Mouse (Mus musculus): ENCODE data around the gene Gatd1. TPM values are rescaled to one million over a fixed set of nuclear protein-coding genes. Genes with fewer than 3 reads are reported as not detected.
"Not testable (repeated sequence)": the region's sequence is repeated elsewhere in the genome, so short reads cannot be mapped to it uniquely, and the experiment has no call there.

Gene Gatd1
- 52.1 and 53.8 TPM in 2 replicates for polyA plus RNA-seq (2015; fragmentation: Nextera tagmentation; extraction: Ambion mirVana)

DNA sequence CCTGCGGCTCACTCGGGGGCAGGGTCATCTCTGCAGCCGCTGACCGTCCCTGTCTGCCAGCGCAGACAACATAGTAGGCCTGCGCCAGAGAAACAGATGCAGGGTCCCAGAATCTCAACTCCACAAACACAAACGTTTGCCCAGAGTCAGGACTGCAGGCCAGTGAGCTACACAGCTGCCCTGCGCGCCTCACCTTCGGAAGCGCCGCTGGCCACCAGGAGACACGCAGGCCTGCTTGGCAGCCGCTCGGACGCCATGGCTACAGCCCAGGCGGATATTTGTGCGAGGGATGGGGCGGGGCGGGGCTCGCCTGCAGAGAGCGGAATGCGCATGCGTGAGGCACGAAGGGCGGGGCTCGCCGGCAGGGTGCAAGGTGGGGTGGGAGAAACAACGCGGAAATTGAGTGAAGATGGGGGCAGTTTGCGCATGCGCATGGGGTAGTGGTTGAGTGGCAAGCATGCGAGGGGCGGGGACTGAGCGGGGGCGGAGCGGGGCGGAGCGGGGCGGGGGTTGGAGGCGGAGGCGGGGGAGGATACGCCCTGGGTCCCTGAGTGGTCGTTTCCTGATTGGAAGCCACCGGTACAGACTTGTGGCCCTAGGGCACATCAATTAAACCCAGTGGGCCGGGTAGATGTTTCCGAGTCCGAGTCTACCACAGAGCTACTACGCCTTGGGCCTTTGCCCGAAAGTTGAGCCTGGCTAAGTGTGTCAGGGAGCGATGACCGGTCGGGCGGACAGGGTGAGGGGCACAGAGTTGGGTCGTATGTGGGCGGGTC is at the start of gene Gatd1:
Gatd1 (minus strand) TSS at position 328 of the 776 bp plus-strand sequence.
- DNase-seq (ENCODE audit: low spot score), result peak; percentile 99

DNA sequence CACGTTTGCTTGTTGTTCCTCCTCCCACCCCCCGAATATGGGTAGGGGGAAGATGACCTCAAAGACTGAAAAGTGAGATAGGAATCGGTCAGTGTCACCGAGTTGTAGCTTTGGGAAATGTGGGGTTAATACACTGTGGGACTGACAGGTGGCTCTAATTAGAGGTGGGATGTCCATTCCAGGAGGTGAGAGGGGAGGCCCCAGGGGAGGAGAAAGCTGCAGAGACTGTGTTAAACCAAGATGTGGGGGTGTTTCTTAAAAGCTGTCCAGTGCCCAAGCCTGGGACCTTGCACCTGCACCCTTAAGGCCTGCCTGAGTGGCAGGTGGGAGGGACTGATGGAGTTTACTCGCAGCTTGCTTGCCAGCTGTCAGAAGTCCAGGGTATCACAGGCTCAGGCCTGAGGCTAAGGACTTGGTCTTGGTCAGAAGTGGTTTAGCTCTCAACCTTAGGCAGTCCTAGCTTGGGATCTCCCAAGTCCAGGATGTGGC is 48.4 kb upstream of the Gatd1 start:
- DNase-seq (ENCODE audit: low spot score), result no peak

DNA sequence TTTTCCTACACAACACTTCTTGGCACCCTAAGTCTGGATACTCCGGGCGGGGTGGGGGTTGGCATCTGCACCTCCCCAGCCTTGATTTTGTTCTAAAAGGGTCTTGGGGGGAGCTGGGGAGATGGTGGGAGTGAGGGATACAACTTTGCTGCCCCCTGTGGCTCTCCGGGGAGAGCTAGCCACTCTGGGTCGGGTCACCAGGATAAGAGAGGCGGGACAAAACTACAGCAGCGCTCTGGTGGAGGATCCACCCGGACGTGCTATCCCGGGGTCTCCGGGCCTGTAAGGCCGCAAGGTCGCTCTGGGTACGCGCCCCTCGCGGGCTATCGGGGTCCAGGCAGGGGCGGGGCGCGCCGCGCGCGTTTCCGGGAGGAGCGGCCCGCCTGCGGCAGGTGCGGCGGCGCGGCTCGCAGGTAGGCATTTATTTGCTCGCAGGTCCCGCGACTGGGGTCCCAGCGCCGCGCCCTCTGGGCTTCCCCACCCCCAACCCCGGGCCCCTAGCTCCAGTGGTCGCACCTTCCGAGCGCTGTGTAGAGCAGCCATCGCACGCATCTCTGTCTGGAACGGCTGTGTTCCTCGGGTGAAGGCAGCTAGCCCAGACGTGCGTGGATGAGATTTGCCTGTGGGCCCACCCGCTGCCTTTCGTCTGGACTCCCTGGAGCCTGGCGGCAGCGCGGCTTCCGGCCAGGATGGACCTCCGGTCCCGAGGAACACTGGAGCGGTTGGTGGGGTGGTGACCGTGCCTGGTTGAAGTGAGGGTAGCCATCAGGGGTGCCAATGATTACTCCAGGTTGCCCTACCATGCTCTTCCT is 47.8 kb upstream of the Gatd1 start:
- DNase-seq (ENCODE audit: low spot score), result peak; percentile 18

DNA sequence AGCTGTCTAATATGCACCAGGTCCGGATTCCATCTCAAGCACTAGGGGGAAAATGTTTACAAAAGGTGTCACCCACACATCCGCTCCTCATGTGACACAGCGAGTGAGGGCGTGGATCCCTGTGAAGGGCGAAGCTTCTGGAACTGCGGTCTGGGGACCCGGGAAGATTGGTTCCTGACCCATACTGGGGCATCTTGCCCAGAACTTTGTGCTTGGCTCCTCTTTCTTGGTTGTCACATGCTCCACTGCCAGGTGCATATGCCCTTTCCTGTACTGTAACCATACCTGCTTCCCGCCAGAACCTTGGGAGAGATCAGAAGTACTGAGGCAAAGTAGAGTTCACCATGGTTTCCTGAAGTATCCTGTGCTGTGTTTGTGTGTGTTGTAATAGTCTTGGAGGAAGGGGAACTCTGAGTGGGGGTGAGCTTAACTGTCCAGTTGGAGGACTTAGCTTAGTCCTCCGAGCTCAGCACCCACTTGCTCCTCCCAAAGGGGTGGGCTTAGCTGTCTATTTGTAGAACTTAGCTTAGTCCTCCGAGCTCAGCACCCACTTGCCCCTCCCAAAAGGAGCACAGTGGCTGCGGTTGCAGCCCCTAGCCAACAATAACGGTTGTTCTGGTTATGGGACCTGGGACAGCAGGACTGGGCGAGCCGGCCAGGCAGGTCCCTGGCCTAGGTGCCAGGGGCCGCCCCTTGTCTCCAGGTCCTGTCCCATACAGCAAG is 46.6 kb upstream of the Gatd1 start, which contains the start of gene Cracr2b:
Cracr2b (plus strand) TSS at position 704 of the 723 bp plus-strand sequence.
- no peak for DNase-seq (ENCODE audit: low spot score)

DNA sequence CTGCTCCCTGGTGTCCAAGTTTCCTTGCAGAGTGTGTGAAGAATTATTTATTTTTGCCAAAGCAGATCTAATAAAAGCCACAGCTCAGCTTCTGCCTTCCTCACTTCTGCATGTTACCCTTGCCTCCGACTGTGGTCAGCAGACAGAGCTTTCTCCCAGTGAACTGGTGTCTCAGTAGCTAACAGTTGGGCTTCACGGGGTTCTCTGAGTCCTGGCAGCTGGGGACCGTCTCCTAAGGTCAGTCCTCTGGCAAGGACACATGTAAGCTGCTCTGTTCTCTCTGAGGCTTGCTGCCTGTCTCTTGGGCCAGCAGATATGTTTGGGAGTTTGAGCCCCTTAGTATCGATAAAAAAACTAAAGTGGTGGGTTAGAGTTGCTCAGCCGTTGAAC is 46.1 kb upstream of the Gatd1 start:
- no peak for DNase-seq (ENCODE audit: low spot score)

DNA sequence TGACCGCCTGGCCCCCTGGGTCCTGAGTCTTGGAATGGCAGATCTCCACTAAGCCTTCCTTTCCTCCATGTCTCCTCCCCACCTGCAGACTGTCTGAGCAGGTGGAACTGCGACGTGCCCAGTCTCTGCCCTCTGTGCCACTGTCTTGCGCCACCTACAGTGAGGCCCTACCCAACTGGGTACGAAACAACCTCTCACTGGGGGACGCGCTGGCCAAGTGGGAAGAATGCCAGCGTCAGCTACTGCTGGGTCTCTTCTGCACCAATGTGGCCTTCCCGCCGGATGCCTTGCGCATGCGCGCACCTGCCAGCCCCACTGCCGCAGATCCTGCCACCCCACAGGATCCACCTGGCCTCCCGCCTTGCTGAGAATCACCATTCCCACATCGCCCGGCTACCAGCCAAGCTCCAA is 45.4 kb upstream of the Gatd1 start:
- DNase-seq (ENCODE audit: low spot score), result no peak

DNA sequence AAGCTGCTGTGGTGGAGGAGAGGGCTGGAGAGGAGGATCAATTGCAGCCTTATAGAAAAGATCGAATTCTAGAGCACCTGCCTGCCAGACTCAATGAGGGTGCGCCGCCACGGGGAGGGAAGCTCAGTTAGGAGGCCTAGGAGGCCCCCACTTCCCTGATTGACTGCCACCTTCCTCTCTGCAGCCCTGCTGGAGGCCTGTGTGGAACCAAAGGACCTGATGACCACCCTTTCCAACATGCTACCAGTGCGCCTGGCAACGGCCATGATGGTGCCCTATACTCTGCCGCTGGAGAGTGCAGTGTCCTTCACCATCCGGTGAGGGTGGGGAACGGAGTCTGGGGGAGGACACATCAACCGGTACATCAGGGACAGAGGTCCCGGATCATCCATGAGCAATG is 44.7 kb upstream of the Gatd1 start:
- no peak for DNase-seq (ENCODE audit: low spot score)

DNA sequence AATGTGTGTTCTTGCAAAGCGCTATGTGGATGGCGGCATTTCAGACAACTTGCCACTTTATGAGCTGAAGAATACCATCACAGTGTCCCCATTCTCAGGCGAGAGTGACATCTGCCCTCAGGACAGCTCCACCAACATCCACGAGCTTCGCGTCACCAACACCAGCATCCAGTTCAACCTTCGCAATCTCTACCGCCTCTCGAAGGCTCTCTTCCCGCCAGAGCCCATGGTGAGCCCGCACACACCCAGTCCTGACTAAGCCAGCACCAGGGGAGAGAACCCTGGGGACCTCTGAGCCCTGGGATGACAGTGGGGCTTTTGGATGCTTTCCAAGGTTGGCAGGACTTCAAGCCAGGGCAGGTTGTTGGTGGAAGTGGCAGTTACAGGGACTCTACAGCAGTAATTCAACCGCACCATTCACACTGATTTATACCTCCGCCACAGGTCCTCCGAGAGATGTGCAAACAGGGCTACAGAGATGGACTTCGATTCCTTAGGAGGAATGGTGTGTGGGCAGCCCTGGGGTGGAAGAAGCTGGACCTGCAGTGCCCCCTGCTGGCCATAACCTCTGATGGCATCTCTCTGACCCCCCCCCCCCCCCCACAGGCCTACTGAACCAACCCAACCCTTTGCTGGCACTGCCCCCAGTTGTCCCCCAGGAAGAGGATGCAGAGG is 44.2 kb upstream of the Gatd1 start:
- peak; percentile 40 for DNase-seq (ENCODE audit: low spot score)

DNA sequence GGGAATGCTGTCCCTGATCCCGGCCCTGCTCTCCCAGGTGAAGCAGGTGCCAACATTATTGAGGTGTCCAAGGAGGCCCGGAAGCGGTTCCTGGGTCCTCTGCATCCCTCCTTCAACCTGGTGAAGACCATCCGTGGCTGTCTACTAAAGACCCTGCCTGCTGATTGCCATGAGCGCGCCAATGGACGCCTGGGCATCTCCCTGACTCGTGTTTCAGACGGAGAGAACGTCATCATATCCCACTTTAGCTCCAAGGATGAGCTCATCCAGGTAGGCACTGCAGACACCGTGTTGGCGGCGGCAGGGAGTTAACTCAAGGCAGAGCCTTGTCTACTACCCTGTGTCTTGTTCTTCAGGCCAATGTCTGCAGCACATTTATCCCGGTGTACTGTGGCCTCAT is 43.3 kb upstream of the Gatd1 start:
- no peak for DNase-seq (ENCODE audit: low spot score)

DNA sequence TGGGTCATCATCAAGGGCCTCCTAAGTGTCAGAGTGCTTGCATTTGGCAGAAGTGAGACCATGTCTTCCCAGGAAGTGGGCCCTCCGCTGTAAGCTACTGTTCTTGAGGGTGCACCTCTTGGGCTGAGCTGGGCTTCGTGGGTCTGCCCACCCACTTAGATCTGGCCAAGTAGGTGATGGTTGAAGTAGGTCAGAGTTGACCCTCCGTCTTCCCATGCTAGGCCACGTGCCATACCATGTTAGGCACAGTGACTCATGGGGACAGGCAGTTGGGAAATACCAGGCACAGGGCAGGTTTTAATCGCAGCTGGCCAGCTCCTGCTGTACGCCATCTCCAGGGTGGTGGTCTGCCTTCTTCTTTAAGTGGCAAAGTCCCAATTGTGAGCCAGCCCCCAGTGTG is 42.8 kb upstream of the Gatd1 start:
- no peak for DNase-seq (ENCODE audit: low spot score)

DNA sequence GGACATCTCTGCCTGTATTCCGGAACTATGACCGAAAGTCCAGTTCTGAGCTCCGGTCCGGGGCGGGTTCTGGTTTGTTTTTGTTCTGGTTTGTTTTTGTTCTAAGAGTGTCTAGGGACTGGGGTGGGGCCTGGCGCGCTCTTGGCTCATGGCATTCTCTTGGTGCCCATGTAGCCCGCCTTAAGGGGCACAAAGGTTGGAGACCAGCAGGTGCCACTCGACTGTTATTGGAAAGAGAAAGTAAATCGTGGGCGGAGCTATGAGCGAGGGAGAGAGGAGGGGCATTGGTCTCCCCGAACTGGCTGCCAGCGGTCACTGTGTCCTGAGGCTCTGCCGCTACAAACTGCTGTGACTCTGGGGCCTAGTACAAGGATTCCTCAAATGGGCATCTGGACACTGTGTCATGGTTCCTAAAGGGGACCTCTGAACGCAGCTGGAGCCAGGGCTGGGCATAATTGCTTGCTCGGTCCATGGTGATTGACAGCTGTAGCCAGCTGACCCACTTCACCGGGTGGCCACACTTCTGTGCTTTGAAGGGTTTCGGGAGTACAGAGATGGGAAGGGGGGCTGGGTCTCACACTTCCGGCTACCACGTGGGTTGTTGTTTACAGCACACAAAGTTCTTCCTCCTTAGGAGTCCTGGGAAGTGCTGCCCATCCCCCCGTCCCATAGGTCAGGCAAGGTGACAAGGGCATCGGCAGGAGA is 41.8 kb upstream of the Gatd1 start:
- peak; percentile 43 for DNase-seq (ENCODE audit: low spot score)

DNA sequence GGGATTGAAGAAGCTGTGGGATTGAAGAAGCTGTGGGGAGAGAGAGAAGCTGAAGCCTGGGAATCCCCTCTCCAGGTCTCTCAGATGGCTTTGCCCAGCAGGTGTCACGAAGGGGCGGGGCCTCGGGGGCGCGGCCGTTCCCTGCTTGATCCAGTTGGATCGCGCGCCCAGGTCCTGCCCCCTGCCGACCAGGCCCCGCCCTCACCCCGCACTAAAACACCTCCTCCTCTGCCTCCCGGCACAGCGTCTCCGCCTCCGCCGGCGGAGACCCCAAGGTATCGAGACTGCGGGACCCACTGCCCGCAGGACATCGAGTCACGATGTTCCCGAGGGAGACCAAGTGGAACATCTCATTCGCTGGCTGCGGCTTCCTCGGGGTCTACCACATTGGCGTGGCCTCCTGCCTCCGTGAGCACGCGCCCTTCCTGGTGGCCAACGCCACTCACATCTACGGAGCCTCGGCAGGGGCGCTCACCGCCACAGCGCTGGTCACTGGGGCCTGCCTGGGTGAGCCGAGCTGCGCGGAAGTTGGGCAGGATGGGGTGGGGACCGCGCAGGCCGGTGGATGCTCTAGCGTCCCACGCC is 41.1 kb upstream of the Gatd1 start, which contains the start of gene Pnpla2:
Pnpla2 (plus strand) TSS at position 232 of the 585 bp plus-strand sequence.
- peak; percentile 93 for DNase-seq (ENCODE audit: low spot score)

DNA sequence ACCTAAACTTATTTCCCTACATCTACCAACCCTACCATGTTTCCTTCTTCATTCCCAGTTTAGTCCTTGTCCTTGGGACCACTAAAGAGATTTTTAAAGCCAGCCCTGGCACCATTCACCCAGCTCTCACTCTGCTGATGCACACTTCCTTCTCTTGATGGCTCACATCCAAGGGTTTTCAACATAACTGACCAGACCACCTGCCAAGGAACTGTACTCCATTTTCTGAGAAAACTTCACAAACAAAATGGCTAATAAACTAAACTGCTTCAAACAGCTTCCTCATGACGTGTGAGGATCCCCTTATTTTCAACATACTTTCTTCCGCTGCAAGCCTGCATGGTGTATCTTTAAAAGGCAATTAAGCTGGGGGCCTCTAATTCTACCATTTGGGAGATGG is 39.7 kb upstream of the Gatd1 start:
- no peak for DNase-seq (ENCODE audit: low spot score)

DNA sequence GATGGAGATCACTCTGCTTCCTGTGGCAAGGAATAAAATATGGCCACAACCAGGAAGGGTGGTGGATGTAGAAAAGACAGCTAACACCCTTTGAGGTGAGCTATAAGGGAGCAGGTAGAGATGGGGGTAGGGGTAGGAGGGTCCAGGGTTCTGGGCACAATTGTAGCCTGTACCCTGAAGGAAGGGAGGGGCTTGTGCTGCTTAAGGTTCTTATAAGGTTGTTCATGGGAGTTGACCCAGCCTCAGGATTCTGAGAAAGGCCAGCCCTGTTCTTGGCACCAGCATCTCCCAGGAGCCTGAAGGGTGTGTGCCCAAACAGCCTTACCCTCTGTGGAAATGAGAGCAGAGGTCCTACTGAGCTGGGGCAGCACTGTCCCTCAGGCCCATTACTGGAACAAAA is 38.0 kb upstream of the Gatd1 start:
- no peak for DNase-seq (ENCODE audit: low spot score)

DNA sequence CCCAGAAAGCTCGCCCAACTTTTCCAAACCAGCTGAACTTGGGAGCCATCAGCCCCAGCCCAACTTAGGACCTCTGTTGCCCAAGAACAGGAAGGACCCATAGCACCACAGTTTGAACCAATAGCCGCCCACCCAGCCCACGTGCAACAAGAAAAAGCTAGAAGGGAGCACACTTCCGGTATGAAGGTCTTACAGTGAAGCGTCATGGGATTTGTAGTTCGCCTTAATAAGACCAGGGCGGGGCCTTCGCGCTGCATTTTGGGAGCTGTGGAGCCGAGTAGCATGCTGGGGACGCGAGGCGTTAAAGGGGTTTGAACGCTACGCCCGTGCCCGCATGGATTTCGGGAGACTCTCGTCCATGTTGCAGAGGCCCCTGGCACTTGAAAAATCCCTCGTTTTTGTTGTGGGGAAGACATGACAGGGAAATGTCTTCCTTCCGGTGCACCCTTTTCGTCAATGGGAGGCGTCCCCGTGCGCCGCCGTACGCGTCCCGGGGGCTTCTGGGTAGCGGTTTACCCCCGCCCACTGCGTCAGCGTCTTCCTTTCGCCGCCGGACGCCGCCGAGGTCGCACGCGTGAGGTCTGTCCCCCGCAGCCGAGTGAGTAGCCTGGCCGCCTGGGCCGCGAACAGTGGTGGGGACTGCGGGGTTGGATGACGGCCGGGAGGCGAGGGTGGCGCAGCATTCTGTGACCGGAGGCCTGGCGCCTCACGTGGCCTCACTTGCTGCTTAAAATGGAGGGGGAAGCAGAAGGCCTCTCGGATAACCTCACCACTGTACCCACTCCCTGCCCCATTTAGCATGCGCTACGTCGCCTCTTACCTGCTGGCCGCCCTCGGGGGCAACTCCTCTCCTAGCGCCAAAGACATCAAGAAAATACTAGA is 33.4 kb upstream of the Gatd1 start, which contains the start of gene Rplp2:
Rplp2 (plus strand) TSS at position 261 of the 882 bp plus-strand sequence.
- peak; percentile 94 for DNase-seq (ENCODE audit: low spot score)

DNA sequence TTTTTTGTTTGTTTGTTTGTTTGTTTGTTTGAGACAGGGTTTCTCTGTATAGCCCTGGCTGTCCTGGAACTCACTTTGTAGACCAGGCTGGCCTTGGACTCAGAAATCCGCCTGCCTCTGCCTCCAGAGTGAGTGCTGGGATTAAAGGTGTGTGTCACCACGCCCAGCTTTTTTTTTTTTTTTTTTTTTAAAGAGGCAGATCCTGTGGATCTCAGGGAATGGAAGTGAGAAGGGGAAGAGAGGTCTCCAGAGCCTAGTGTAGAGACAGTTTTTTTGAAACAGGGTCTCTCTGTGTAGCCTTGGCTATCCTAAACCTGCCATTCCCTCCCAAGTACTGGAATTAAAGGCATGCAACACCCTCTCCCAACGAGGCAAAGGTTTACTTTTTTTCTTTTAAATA is 32.4 kb upstream of the Gatd1 start:
- DNase-seq (ENCODE audit: low spot score), result not testable (repeated sequence)

DNA sequence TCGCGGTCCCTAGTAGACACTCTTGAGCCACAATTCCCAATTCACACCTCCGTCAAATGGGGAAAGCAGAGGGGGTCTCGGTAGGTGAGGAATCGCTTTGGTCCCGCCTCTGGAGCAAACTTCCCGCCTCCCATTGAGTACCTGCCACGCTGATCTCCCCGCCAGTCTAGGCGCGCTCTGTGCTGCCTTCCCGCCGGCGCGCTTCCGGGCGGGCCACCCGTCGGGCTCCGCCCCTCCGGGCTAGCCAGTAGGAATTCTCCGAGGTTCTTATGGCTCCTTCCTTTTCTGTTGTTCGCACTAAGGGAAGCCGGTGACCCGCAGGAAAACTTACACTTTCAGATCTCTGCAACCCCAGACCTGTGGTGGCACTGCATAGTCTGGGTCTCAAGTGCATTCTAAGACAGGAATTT is 29.9 kb upstream of the Gatd1 start, which contains the start of gene Pidd1:
Pidd1 (minus strand) TSS at position 198 of the 410 bp plus-strand sequence.
- peak; percentile 67 for DNase-seq (ENCODE audit: low spot score)

DNA sequence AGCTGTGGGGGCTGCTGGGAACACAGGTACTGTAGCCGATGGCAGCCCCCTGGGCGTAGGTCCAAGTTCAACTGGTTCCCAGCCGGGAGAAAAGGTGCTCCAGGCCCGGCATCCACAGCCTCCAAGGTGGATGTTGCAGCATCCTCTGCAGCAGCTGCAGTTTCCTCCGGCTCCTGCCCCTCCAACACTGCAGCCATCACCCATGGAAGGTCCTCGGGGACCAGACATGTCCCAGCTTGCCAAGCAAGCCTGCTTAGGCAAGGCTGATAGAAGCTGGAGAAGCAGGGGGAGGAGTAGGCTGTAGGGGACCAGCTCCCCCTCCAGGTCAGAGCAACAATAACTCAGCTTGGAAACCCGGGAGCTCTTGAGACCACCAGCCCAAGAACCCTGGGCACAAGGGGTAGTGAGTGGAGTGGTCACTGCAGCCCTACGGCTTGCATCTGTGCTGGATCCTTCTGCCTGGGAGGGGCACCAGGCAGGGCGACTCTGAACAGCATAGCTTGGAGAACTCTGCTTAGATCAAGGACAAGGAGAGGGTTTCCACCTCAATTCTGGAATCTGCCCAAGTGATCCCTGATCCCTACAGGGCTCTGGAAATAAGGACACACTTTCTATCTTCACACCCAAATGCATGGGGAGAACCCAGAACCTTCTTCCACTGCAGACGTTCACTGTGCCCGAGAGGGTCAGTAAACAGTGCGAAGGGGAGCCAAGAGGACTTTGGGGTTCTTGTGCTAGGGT is 29.3 kb upstream of the Gatd1 start:
- DNase-seq (ENCODE audit: low spot score), result peak; percentile 54
